Mouse (Mus musculus) frontal cortex, postnatal 36 days (tissue): Measurements from ENCODE around the gene Cd209a.
A peak's percentile ranks its signal among the peaks of the same experiment; 100 is the strongest.
"Not testable (repeated sequence)": the region's sequence is repeated elsewhere in the genome, so short reads cannot be mapped to it uniquely, and the experiment has no call there.

Experiments
- DNase-seq, 2 experiments: peaks; one replicate each; pipeline ENCODE4 v3.0.0; 2022; ENCODE audit warnings: low spot score in 2 of 2

Cd209a gene

GRCm38 (mm10) chr8:3748761-3749160, at the start of gene Cd209a:
TSS of gene Cd209a (minus strand) at chr8:3748984.
- no peak for DNase-seq

DNA sequence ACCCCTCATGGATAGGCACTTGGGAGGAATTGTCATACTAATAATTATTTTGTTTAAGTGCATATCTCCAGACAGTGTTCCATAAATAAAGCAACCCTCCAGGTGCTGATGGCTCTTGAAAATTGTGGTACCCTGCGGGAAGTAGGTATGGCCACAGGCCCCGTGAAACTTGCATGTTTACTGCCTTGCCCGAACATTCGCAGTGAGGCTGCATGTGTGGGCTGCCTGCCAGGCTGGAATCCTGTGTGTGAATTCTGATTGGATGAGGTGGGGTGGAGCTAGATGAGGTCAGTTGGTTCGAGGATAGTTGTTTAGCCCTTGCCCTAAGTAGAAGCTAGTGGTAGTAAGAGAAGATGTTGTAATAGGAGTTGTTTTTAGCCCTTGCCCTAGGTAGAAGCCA, 19.9 kb upstream of the Cd209a start:
- not testable (repeated sequence) for DNase-seq

DNA sequence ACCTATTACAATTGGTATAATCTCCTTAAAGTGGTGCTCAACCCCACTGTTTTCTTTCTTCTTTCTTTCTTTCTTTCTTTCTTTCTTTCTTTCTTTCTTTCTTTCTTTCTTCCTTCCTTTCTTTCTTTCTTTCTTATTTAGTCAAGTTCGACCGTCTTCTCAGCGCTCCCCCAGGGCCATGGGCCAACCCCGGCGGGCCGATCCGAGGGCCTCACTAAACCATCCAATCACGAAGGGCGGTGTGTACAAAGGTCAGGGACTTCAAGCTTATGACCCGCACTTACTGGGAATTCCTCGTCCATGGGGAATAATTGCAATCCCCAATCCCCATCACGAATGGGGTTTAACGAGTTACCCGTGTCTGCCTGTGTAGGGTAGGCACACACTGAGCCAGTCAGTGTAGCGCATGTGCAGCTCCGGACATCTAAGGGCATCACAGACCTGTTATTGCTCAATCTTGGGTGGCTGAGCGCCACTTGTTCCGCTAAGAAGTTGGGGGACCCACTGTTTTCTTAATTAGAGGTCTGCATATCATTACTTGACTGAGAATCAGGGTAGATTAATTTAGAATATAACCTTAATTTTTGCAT, 5.6 kb upstream of the Cd209a start:
- no peak for DNase-seq

DNA sequence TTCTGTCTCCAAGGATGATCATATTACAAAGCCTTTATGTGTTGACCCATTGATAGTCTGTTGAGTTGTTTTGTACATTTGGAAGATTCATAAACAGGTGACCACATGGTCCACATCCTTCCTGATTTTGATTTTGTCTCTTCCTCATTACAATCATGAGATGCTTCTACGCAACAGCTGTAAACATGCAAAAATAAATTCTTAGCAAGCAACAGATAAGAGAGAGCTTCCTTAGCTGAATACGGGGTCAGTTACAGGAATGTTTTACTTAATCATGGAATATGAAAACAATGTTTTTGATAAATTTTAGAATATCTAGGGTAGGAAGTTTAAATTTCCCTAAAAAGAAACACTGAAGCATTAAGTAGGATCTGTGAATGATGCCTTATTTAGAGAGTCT, 11.8 kb downstream of the Cd209a start:
- no peak for DNase-seq

DNA sequence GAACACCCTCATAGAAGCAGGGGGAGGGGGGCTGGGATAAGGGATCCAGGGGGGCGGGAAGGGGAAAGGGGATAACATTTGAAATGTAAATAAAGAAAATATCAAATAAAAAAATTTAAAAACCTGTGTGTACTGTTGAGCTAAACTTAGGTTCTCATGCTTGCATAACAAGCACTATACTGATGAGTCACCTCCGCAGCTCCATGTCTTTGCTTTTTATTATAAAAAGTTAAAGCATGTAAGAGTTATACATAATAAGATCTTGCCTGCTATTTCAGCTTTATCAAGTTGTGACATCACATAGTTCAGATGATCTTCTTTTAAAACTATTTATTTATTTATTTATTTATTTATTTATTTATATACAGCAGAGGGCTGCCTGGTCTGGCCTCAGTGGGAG, 13.2 kb downstream of the Cd209a start:
- no peak for DNase-seq

DNA sequence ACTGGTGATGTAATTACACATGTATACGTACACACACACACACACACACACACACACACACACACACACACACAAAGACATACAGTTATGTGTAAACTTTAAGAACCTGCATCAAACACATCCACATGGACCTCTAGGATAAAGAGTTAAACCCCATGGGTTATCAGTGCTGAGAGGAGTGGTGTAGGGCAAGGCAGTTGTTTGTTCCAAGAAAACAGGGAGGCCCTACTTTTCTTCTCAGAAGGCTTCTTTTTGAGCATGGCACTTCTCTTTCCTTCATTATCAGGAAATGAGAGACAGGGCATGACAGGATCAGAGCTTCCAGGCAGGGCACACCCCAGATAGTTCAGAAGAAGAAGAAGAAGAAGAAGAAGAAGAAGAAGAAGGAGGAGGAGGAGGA, 14.7 kb downstream of the Cd209a start:
- DNase-seq = no peak

DNA sequence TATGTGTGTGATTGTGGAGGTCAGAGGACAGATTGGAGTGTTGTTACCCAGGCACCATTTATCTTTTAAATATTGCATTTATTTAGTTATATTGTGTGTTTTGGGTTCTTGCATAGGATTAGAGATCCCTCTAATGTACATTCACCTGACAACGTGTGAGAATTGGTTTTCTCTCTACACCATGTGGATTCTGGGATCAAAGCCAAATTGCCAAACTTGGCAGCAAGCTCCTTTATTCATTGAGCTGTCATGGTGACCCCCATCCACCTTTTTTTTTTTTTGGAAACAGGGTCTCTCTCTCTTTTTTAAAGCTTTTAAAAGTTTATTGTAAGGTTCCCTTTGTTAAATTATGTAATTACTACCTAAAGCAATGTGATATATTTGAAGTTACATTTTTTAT, 27.7 kb downstream of the Cd209a start:
- no peak for DNase-seq

DNA sequence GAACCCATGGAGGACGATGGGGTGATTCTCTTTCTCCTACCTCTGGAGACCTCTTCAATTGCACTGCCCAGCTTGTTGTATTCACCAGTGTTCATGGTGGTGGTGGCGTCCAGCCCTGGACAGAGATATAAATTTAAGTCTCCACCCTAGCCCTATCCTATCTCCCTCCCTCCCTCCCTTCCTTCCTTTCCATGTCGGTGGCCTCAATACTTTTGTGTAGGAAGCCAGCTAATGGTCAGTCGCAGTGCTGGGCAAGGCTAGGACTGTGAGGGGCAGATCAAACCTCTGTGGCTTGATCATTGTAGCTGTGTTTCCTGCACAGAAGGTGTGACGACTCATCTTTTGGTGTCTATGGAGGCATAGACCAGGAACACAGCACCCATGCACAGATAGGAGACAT, 28.2 kb downstream of the Cd209a start, which contains the start of gene Clec4g:
Clec4g (minus strand) TSS at position 101 of the 400 bp plus-strand sequence.
- DNase-seq = no peak

- DNase-seq = peak; percentile 58 to 62
These were observed 30.2 kb downstream of the Cd209a start for GRCm38 (mm10) chr8:3718559-3718958.

DNA sequence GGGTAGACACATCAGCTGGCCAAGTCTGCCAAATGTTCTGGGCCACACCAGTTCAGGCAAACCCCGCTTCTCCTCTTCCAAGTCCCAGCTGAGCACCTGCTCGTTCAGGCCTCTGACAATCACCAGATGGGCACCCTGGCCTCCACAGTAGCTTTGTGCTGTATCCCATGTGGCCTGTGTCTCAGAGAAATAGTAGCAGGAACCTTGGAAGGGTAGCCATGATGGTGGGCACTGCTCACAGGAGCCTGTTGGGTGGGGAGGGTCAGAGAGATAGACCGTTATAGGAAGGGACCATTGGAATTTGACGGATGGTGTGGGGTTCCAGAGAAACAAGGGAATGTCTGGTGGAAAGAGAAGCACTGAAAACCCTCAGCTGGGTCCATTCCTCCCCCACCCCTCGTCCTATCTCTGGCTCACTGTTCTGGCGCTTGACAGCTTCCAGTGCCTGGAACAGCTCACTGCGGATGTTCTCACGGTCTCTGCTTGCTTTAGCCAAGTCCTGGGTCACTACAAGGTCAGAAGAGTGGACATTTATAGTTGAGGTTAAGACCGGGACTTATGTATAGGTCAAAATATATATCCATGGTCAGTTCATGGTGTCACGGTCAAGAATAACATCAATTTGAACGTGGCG, 31.3 kb downstream of the Cd209a start:
- DNase-seq = no peak

DNA sequence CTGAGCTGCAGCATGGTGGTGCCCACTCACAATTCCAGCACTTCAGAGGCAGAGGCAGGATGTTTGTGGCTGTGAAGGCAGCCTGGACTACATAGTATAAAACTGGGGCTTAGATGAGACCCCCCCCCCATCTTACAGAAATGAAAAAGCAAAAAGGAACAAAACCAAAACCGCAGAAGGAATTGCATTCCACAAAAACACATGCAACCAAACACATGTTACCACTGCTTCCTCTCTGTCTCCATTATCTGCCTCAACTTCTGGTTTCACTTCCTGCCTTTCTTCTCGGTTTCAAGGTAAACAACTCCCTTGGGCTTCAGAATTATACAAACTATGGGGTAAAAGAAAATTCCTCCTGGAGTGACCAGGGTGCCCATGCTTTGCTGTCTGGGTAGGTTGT, 37.1 kb downstream of the Cd209a start:
- no peak for DNase-seq

- DNase-seq = no peak
These were observed 38.5 kb downstream of the Cd209a start for GRCm38 (mm10) chr8:3710312-3710711.

- DNase-seq = no peak
These were observed 41.2 kb downstream of the Cd209a start for GRCm38 (mm10) chr8:3707611-3708010.

- no peak for DNase-seq
These were observed 43.1 kb downstream of the Cd209a start for GRCm38 (mm10) chr8:3705711-3706110.

DNA sequence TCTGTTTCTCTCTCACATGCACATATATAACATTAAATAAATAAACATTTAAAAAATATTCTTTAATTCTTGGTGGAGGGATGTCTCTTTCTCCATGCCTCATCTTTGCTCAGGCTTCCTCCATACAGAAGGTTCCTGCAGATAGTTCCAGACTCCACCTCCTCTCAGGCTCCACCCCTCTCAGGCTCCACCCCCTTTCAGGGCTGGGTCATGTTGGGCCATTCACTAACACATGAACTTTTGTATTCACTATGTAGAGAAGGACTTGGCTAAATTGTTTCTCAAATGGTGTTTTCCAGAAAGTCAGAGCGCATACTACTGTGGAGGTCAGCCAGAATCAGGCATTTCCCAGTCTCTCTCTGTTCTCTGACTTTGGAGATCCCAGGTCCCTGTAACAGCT, 47.3 kb downstream of the Cd209a start:
- no peak for DNase-seq

- DNase-seq = no peak
These were observed 54.7 kb downstream of the Cd209a start, which contains the start of gene Fcer2a for GRCm38 (mm10) chr8:3694121-3694520. TSS of gene Fcer2a (minus strand) at chr8:3694175.
